Mouse (Mus musculus): ENCODE results near the gene Cep19.

DNA sequence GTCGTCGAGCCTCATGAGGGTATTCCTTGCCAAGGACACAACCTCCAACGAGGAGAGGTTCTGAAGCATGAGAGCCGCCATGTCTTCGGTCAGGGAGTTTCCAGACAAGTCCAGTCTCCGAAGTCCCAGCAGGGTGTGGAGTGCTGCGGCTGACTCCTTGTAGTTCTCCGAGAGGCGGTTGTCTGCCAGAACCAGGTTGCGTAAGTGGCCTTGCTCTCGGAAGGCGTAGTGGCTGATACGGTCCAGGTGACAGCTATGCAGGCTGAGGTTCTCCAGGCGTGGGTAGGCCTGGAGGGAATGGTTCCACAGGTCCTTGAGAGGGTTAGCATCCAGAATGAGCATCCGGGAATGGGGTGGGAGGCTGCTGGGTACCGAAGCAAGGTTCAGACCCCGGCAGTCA, 45.0 kb downstream of the Cep19 start:
- TF ChIP-seq ZNF384 (IDR thresholded peaks at IDR 0.05; ENCODE audit: low read depth, low read length), result no peak
- TF ChIP-seq ZC3H11A (IDR thresholded peaks at IDR 0.05; ENCODE audit: borderline replicate concordance, low read depth, low read length), result no peak
